Mouse (Mus musculus) gastrocnemius, postnatal 10 days (tissue): Measurements from ENCODE around the gene Gpr3. TPM values are rescaled to one million over a fixed set of nuclear protein-coding genes. Genes with fewer than 3 reads are reported as not detected.
A peak's percentile ranks its signal among the peaks of the same experiment; 100 is the strongest.

Experiments
- DNase-seq: peaks from one replicate; pipeline ENCODE4 v3.0.0; 2021; ENCODE audit warnings: mixed read lengths
- total RNA-seq, 2 experiments: library from RNA; stranded (reverse); gene quantifications; 2 replicates each; pipeline ENCODE4 v1.2.3; 2021

The Gpr3 gene
- total RNA-seq, 2 experiments from 2014 or later = not detected

GRCm38 (mm10) chr4:133233285-133233976 lies 21.1 kb upstream of the Gpr3 start:
- no peak for DNase-seq

- no peak for DNase-seq
These were observed 17.2 kb upstream of the Gpr3 start for GRCm38 (mm10) chr4:133229582-133229981.

- DNase-seq = no peak
These were observed 15.3 kb upstream of the Gpr3 start for GRCm38 (mm10) chr4:133227636-133228035.

- DNase-seq = no peak
These were observed 13.7 kb upstream of the Gpr3 start for GRCm38 (mm10) chr4:133226073-133226472.

- no peak for DNase-seq
These were observed 11.5 kb upstream of the Gpr3 start for GRCm38 (mm10) chr4:133223875-133224274.

- DNase-seq = no peak
These were observed 9.4 kb upstream of the Gpr3 start for GRCm38 (mm10) chr4:133221701-133222100.

- no peak for DNase-seq
These were observed 8.3 kb upstream of the Gpr3 start for GRCm38 (mm10) chr4:133220656-133221055.

- no peak for DNase-seq
These were observed 6.4 kb upstream of the Gpr3 start for GRCm38 (mm10) chr4:133218745-133219144.

GRCm38 (mm10) chr4:133217641-133218040 lies 5.3 kb upstream of the Gpr3 start:
- peak; percentile 68 for DNase-seq

- DNase-seq = no peak
These were observed 1.3 kb upstream of the Gpr3 start for GRCm38 (mm10) chr4:133213661-133214060.

- no peak for DNase-seq
These were observed 893 bp upstream of the Gpr3 start for GRCm38 (mm10) chr4:133213268-133213590.

- peak; percentile 79 for DNase-seq
These were observed 379 bp upstream of the Gpr3 start for GRCm38 (mm10) chr4:133212562-133213267.

- DNase-seq = no peak
These were observed 1.4 kb downstream of the Gpr3 start for GRCm38 (mm10) chr4:133210788-133211390.

- DNase-seq = no peak
These were observed 2.1 kb downstream of the Gpr3 start for GRCm38 (mm10) chr4:133210023-133210787.

GRCm38 (mm10) chr4:133209366-133209765 lies 3.0 kb downstream of the Gpr3 start:
- no peak for DNase-seq

- no peak for DNase-seq
These were observed 8.0 kb downstream of the Gpr3 start for GRCm38 (mm10) chr4:133204379-133204778.

- no peak for DNase-seq
These were observed 8.7 kb downstream of the Gpr3 start for GRCm38 (mm10) chr4:133203591-133203990.

- no peak for DNase-seq
These were observed 10.1 kb downstream of the Gpr3 start for GRCm38 (mm10) chr4:133202254-133202653.

- DNase-seq = peak; percentile 70
These were observed 11.1 kb downstream of the Gpr3 start for GRCm38 (mm10) chr4:133201006-133201771.

- DNase-seq = peak; percentile 54
These were observed 12.0 kb downstream of the Gpr3 start for GRCm38 (mm10) chr4:133200343-133200742.

- no peak for DNase-seq
These were observed 12.6 kb downstream of the Gpr3 start for GRCm38 (mm10) chr4:133199743-133200142.
